Mouse (Mus musculus) hindbrain, embryonic 12.5 days (tissue): ENCODE data around the gene Sptbn2. TPM values are rescaled to one million over a fixed set of nuclear protein-coding genes. Genes with fewer than 3 reads are reported as not detected.

Source experiments
- ATAC-seq: fragments of 200-750 bp; cut with Nextera tagmentation; 2 replicates; pipeline ENCODE4 v1.8.0; 2017; ENCODE audit warnings: moderate TSS enrichment; ENCODE audit not compliant: low FRiP score
- H3K27ac ChIP-seq: fragments of 300-500 bp; sonication (generic); 2 replicates; pipeline ENCODE4 v1.5.1; 2016; ENCODE audit warnings: mild to moderate bottlenecking
- H3K27me3 ChIP-seq: fragments of 300-500 bp; sonication (generic); 2 replicates; pipeline ENCODE4 v1.6.1; 2016; ENCODE audit warnings: mild to moderate bottlenecking
- H3K36me3 ChIP-seq: fragments of 300-500 bp; sonication (generic); 2 replicates; pipeline ENCODE4 v1.6.1; 2016; ENCODE audit warnings: mild to moderate bottlenecking
- H3K4me1 ChIP-seq: fragments of 300-500 bp; sonication (generic); 2 replicates; pipeline ENCODE4 v1.6.1; 2016
- H3K4me2 ChIP-seq: fragments of 300-500 bp; sonication (generic); replicated peaks from 2 replicates; pipeline ENCODE4 v1.6.1; 2016; ENCODE audit warnings: mild to moderate bottlenecking
- H3K4me3 ChIP-seq: fragments of 300-500 bp; sonication (generic); 2 replicates; pipeline ENCODE4 v1.5.1; 2016; ENCODE audit warnings: mild to moderate bottlenecking
- H3K9ac ChIP-seq: fragments of 300-500 bp; sonication (generic); 2 replicates; pipeline ENCODE4 v1.6.1; 2016; ENCODE audit warnings: mild to moderate bottlenecking, moderate library complexity
- H3K9me3 ChIP-seq: fragments of 300-500 bp; sonication (generic); replicated peaks from 2 replicates; pipeline ENCODE4 v1.6.1; 2016; ENCODE audit warnings: mild to moderate bottlenecking
- WGBS: fragments of 180-500 bp; shearing (Covaris S2); methylation state at CpG from one replicate; pipeline ENCODE4 v1.1.7; 2016; 5-methylcytosine and 5-hydroxymethylcytosine counted together
- polyA plus RNA-seq: library from polyadenylated mRNA; unstranded; fragments of >200 nt; fragmentation: Nextera tagmentation; extraction: Ambion mirVana; gene quantifications from 2 replicates; pipeline ENCODE4 v1.2.1, GENCODE M21; 2016

Sptbn2 gene
- polyA plus RNA-seq, 1 experiment from 2014 or later, result 42.8 TPM

DNA sequence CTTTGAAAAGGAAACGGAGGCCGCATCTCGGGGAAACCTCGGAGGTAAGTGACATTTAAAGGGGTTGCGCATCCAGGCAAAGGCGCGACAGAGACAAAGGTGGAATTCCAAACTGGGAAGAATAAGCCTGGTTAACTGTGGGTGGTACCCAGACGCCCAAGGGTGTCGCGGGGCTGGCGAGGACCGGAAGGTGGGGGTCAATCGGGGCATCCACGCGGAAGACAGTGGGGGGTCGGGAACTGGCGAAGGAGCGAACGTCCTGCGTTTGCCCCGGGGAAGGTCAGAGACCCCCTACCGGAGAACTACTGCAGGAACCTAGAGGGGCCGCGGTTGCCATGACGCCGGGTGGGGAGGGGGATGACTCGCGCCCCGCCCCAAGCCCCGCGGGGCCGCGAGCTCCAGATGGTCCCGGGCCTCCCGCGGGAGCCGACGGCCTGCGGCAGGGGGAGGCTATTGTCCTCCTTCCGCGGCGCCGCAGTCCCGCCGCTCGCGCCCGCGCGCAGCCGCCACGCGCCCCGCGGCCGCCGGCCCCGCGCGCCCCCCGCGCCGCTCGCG, 711 bp downstream of the Sptbn2 start:
- peak overlapping the region; percentile 96 for H3K27ac ChIP-seq
- ATAC-seq, result peak; percentile 86
- H3K9ac ChIP-seq, result peak overlapping the region; percentile 94
- no peaks in the 10 kb centered on the region for H3K9me3 ChIP-seq
- WGBS, result under 1% methylated on average over 26 of the region's 65 CpGs
- peaks cover 7% of the 10 kb centered on the region; the same call in 1 of the 2 replicates for H3K27me3 ChIP-seq
- H3K4me3 ChIP-seq, result peak overlapping the region; percentile 83
- peak overlapping the region; percentile 84 for H3K4me2 ChIP-seq
- H3K36me3 ChIP-seq, result no peaks in the 10 kb centered on the region
- H3K4me1 ChIP-seq, result peaks cover 26% of the 10 kb centered on the region

- Histone ChIP-seq H3K27ac (peak overlapping the region; percentile 96), H3K4me3 (peak overlapping the region; percentile 83), H3K9me3 (no peaks in the 10 kb centered on the region), H3K4me1 (peaks cover 26% of the 10 kb centered on the region), H3K27me3 (peaks cover 7% of the 10 kb centered on the region; the same call in 1 of the 2 replicates), H3K4me2 (peak overlapping the region; percentile 84), H3K36me3 (no peaks in the 10 kb centered on the region), H3K9ac (peak overlapping the region; percentile 94)
- WGBS, result under 1% methylated on average over 46 of the region's 60 CpGs
- peak; percentile 65 for ATAC-seq
Observed at GRCm38 (mm10) chr19:4712156-4712780, 1.3 kb downstream of the Sptbn2 start.

DNA sequence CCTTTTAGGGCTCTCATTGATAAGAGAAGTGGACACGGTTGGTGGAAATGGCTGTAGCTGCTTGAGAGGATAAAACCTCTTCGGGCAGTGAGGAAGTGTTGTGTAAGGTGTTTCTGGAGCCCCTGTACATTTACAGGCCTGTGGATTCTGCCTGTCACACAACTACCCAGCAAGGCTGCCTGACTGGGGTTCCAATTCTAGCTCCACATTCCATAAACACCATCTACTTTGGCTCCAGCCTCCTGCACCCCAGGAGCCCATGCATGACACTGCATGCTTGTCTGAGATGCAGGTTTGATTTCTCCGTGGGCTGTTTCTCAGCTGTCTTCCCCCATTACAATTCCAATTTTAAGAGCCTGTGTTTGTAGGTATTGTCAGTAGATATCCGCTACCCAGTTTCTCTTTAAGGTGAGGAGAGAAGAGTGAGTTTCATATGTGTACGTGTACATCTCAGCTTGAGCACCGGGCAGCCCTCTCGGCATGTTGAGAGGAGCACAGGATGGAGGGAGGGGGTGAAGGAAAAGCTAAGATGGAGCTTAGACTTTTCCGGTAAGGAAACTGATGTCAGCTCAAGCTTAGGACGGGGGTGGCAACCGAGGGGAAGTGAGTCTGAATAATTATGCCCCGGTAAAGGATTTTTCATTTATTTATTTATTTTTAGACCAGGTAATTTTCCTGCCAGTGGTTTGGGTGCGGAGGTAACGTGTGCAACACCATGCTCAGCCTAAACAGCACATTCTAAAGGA, 2.0 kb downstream of the Sptbn2 start:
- Histone ChIP-seq H3K27me3 (peaks cover 7% of the 10 kb centered on the region; the same call in 1 of the 2 replicates), H3K4me3 (peak overlapping the region; percentile 83), H3K9me3 (no peaks in the 10 kb centered on the region), H3K27ac (peak overlapping the region; percentile 96), H3K4me1 (peaks cover 26% of the 10 kb centered on the region), H3K4me2 (peak overlapping the region; percentile 84), H3K36me3 (no peaks in the 10 kb centered on the region), H3K9ac (peak overlapping the region; percentile 94)
- WGBS, result 36% methylated on average over 13 of the region's 13 CpGs
- ATAC-seq, result no peak

DNA sequence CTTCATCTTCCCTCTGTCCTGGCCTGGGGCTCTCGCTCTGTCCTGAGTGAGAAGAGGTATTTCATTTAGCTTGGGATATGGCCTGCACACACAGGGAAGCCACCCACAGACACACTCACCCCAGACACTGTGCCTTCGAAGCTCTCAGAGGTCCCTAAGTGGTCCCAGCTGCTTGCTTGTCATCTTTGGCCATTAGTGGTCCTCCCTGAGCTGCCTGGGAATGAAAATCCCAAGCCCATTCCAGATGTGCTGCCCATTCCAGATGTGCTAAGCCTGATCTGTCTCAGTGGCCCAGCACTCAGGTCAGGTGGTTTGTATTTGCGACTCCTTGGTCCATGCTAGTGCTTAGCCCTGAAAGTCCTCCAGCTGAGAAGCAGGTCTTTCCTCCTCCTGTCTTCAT, 2.9 kb downstream of the Sptbn2 start:
- Histone ChIP-seq H3K4me1 (peaks cover 30% of the 10 kb centered on the region), H3K9ac (peak overlapping the region; percentile 28; the same call in 1 of the 2 replicates), H3K36me3 (0 out of 2 replicates have a peak, but pooled peaks cover 2% of the 10 kb centered on the region), H3K9me3 (no peaks in the 10 kb centered on the region), H3K27ac (no peak overlapping the region), H3K4me3 (peak overlapping the region; percentile 83), H3K4me2 (peak overlapping the region; percentile 84), H3K27me3 (peaks cover 7% of the 10 kb centered on the region; the same call in 1 of the 2 replicates)
- no peak for ATAC-seq
- 45% methylated on average over 3 of the region's 3 CpGs for WGBS

- no peaks in the 10 kb centered on the region for H3K9me3 ChIP-seq
- no peak overlapping the region for H3K4me3 ChIP-seq
- no peak overlapping the region for H3K9ac ChIP-seq
- H3K27ac ChIP-seq, result no peak overlapping the region
- 98% methylated on average over 14 of the region's 14 CpGs for WGBS
- ATAC-seq, result no peak
- no peak overlapping the region for H3K4me2 ChIP-seq
- H3K36me3 ChIP-seq, result peaks cover 25% of the 10 kb centered on the region
- H3K4me1 ChIP-seq, result peaks cover 41% of the 10 kb centered on the region
- H3K27me3 ChIP-seq, result 0 out of 2 replicates have a peak, but pooled peaks cover 3% of the 10 kb centered on the region
Observed at GRCm38 (mm10) chr19:4716756-4717155, 5.8 kb downstream of the Sptbn2 start.

- ATAC-seq, result no peak
- H3K4me1 ChIP-seq, result peaks cover 41% of the 10 kb centered on the region
- 0 out of 2 replicates have a peak, but pooled peaks cover 3% of the 10 kb centered on the region for H3K27me3 ChIP-seq
- peaks cover 26% of the 10 kb centered on the region for H3K36me3 ChIP-seq
- H3K4me3 ChIP-seq, result no peak overlapping the region
- no peaks in the 10 kb centered on the region for H3K9me3 ChIP-seq
- no peak overlapping the region for H3K4me2 ChIP-seq
- H3K27ac ChIP-seq, result no peak overlapping the region
- 97% methylated on average over 2 of the region's 2 CpGs for WGBS
- H3K9ac ChIP-seq, result no peak overlapping the region
Observed at GRCm38 (mm10) chr19:4717281-4717680, 6.3 kb downstream of the Sptbn2 start.

DNA sequence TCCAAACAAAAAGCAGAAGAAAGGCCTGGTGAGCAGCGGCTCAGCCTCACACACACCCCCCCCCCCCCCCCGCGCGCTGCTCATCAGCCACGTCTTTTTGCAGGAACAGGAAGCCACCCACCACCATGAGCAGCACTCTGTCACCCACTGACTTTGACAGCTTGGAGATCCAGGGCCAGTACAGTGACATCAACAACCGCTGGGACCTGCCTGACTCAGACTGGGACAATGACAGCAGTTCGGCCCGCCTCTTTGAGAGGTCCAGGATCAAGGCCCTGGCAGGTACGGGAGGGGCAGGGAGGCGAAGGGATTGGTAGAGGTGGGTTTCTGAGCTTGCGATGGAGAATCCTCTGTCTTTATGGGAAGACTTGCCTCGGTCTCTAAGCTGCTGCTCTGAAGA, 7.7 kb downstream of the Sptbn2 start:
- Histone ChIP-seq H3K4me2 (no peak overlapping the region), H3K36me3 (peaks cover 27% of the 10 kb centered on the region), H3K27ac (no peak overlapping the region), H3K4me3 (no peak overlapping the region), H3K27me3 (0 out of 2 replicates have a peak, but pooled peaks cover 3% of the 10 kb centered on the region), H3K9me3 (no peaks in the 10 kb centered on the region), H3K4me1 (peaks cover 37% of the 10 kb centered on the region), H3K9ac (peak overlapping the region; percentile 35; the same call in 1 of the 2 replicates)
- ATAC-seq, result no peak
- 39% methylated on average over 10 of the region's 12 CpGs for WGBS

DNA sequence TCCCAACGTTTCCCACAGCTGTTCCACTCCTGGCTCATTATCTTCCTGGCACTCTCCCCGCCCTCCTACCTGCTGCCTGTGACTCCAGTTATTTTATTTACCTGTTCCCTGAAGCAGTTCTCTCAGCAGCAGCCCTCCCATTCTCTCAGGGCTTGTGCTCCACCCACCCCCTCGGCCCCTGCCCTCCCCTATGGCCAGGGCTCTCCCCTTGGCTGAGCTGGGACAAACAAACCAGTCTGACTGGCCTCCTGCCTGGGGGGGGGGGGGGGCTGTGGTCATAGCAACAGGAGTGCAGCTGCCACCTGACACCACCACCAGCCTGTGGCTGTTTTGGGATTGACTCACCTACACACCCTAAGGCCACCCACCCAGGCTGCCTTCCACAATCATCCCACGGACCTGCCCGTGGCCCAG, 8.4 kb downstream of the Sptbn2 start:
- 21% methylated on average over 5 of the region's 5 CpGs for WGBS
- no peak overlapping the region for H3K4me3 ChIP-seq
- H3K27me3 ChIP-seq, result no peaks in the 10 kb centered on the region
- H3K4me1 ChIP-seq, result peaks cover 30% of the 10 kb centered on the region
- no peak overlapping the region for H3K4me2 ChIP-seq
- no peak overlapping the region for H3K9ac ChIP-seq
- no peak overlapping the region for H3K27ac ChIP-seq
- peaks cover 34% of the 10 kb centered on the region for H3K36me3 ChIP-seq
- H3K9me3 ChIP-seq, result no peaks in the 10 kb centered on the region
- ATAC-seq, result no peak

- Histone ChIP-seq H3K4me3 (no peak overlapping the region), H3K36me3 (peaks cover 39% of the 10 kb centered on the region), H3K9me3 (no peaks in the 10 kb centered on the region), H3K27ac (no peak overlapping the region), H3K9ac (no peak overlapping the region), H3K4me1 (peaks cover 23% of the 10 kb centered on the region), H3K27me3 (no peaks in the 10 kb centered on the region), H3K4me2 (no peak overlapping the region)
- no peak for ATAC-seq
- 84% methylated on average over 15 of the region's 15 CpGs for WGBS
Observed at GRCm38 (mm10) chr19:4720112-4720511, 9.1 kb downstream of the Sptbn2 start.

- ATAC-seq, result no peak
- H3K4me2 ChIP-seq, result peak overlapping the region; percentile 21
- H3K9me3 ChIP-seq, result no peaks in the 10 kb centered on the region
- no peaks in the 10 kb centered on the region for H3K27me3 ChIP-seq
- H3K9ac ChIP-seq, result no peak overlapping the region
- H3K27ac ChIP-seq, result no peak overlapping the region
- H3K4me3 ChIP-seq, result peak overlapping the region; percentile 3; the same call in 1 of the 2 replicates
- peaks cover 42% of the 10 kb centered on the region for H3K36me3 ChIP-seq
- WGBS, result 19% methylated on average over 11 of the region's 11 CpGs
- peaks cover 23% of the 10 kb centered on the region for H3K4me1 ChIP-seq
Observed at GRCm38 (mm10) chr19:4720671-4721244, 9.8 kb downstream of the Sptbn2 start.

DNA sequence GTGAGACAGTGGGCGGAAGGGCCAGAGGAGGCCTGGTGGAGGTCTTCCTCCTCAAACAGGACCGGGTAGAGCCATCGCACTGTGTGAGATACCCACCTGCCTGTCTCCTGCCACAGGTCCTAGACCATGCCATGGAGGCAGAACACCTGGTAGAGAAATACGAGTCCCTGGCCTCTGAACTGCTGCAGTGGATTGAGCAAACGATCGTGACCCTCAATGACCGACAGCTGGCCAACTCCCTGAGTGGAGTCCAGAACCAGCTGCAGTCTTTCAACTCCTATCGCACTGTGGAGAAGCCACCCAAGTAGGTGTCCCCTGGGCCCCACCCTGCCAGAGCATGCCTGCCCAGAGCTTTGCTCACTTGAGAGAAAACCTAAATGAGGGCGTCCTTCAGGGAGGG, 18.2 kb downstream of the Sptbn2 start:
- H3K4me2 ChIP-seq, result no peak overlapping the region
- no peak overlapping the region for H3K9ac ChIP-seq
- H3K27me3 ChIP-seq, result no peaks in the 10 kb centered on the region
- H3K4me1 ChIP-seq, result no peaks in the 10 kb centered on the region
- no peak for ATAC-seq
- no peaks in the 10 kb centered on the region for H3K9me3 ChIP-seq
- peaks cover 88% of the 10 kb centered on the region for H3K36me3 ChIP-seq
- no peak overlapping the region for H3K4me3 ChIP-seq
- H3K27ac ChIP-seq, result no peak overlapping the region
- WGBS, result 87% methylated on average over 9 of the region's 9 CpGs

DNA sequence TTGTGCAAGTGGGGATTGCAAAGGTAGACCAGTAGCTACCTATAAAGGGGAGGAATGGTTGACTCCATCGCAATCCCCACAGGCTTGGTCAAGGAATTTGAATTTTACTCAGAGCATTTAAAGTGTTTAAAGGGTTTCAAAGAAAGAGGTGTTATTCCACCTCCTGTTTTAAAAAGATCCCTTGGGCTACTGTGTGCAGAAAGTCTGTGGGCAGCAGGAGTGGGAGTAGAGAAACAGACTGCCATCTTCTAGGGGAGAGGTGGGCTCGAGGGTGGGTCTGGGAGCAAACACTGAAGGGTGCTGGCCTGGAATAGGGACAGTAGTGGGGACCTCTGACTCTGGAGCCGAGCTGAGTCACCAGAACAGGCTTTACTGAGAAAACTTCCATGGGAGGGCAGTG, 22.1 kb downstream of the Sptbn2 start:
- peaks cover 87% of the 10 kb centered on the region for H3K36me3 ChIP-seq
- WGBS, result 89% methylated on average over 3 of the region's 3 CpGs
- no peak overlapping the region for H3K9ac ChIP-seq
- ATAC-seq, result no peak
- no peaks in the 10 kb centered on the region for H3K9me3 ChIP-seq
- no peak overlapping the region for H3K4me2 ChIP-seq
- H3K4me3 ChIP-seq, result no peak overlapping the region
- no peaks in the 10 kb centered on the region for H3K27me3 ChIP-seq
- no peaks in the 10 kb centered on the region for H3K4me1 ChIP-seq
- H3K27ac ChIP-seq, result no peak overlapping the region
